ENCODE assay signal across 21 mouse cellular contexts in the genomic region with DNA sequence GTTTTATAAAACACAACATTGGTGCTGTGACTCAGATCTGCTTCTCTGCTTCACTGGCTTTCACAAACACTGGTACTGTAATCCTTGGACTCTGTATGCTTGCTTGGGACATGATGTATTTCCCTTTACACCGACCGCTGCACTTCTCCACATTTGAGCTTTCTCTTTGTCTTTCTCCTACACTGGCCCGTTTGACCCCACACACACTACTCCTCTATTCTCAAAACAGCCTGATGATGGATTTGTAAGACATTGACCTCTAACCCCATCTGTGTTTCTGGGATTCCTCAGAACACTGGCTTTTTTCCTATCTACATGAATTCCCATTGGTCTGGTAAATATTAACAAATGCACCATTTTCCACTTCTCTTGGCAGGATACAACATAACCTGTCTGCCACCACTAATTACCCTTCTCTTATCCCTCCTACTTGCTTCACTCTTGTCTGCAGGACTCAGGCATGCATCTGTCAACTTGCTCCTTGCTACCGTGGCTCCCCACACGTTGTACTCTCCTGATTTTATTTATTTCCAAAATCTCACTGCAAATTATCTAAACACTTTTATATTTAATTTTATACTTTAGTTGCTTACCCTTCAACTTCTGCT.
A peak's percentile ranks its signal among the peaks of the same experiment; 100 is the strongest.
DNase-seq lines count a peak whose midpoint lies in the region; ATAC-seq and TF ChIP-seq lines count a peak whose summit lies in the region.
"Had no signal": no experiment of that assay in that cellular context is flagged by ENCODE, and none has a peak within 500 bp of the region (broad histone marks: within the 10 kb centered on the region; RNA-seq: fewer than 3 reads in every experiment).

No protein-coding gene starts in this region.

- no peaks in the 10 kb centered on the region for H3K9me3 ChIP-seq in midbrain, postnatal 0 days (ENCODE audit: low read length)
- no peaks in the 10 kb centered on the region for H3K9me3 ChIP-seq in midbrain, embryonic 14.5 days (ENCODE audit: control insufficient read depth, low read length)
- H3K9me3 ChIP-seq: embryonic facial prominence, embryonic 10.5 days; heart, embryonic 12.5 days; intestine, embryonic 15.5 days; neural tube, embryonic 13.5 days had no signal

- 23% methylated on average over 5 of the region's 5 CpGs for WGBS in kidney, adult 2 months
- 87% methylated on average over 5 of the region's 5 CpGs for WGBS in midbrain, postnatal 0 days
- WGBS in midbrain, embryonic 14.5 days = 83% methylated on average over 5 of the region's 5 CpGs

- no peak for TF ChIP-seq CTCF in kidney, adult 2 months (conservative IDR thresholded peaks at IDR 0.05; ENCODE audit: insufficient read depth, insufficient read length, low read depth, low read length)
- no peak for TF ChIP-seq CTCF in midbrain, postnatal 0 days (IDR thresholded peaks at IDR 0.05)

- no peak overlapping the region for H3K4me2 ChIP-seq in midbrain, postnatal 0 days (ENCODE audit: low read depth, low read length, poor library complexity, severe bottlenecking)
- H3K4me2 ChIP-seq in midbrain, embryonic 14.5 days (ENCODE audit: low read length) = no peak overlapping the region
- H3K4me2 ChIP-seq: heart, embryonic 12.5 days; hindbrain, embryonic 14.5 days; intestine, embryonic 15.5 days; neural tube, embryonic 13.5 days had no signal

- no peak for TF ChIP-seq POLR2A in kidney, adult 2 months (IDR thresholded peaks at IDR 0.05; ENCODE audit: low read depth, low read length)

- DNase-seq in kidney, adult 11 months = peak; percentile 7
- DNase-seq in kidney, postnatal 10 days = no peak
- DNase-seq in embryo, embryonic 10 days (ENCODE audit: low spot score) = peak; percentile 53
- DNase-seq in kidney, adult 2 months = peak; percentile 65
- DNase-seq in kidney, postnatal 14 days = peak; percentile 18
- no peak for DNase-seq in spleen, postnatal 4 days (ENCODE audit: low spot score in 2 of 2)
- DNase-seq in midbrain, postnatal 0 days (ENCODE audit: low spot score) = no peak
- no peak for DNase-seq in midbrain, embryonic 14.5 days
- DNase-seq: adrenal gland, postnatal 14 days; layer of hippocampus, postnatal 36 days; lung, adult 18-20 months; lung, postnatal 14 days; right cerebral cortex, postnatal 4 days; thymus, postnatal 36 days had no signal

- no peak overlapping the region for H3K9ac ChIP-seq in midbrain, postnatal 0 days (replicated peaks; ENCODE audit: low read length, poor library complexity, severe bottlenecking)
- H3K9ac ChIP-seq in midbrain, embryonic 14.5 days (replicated peaks; ENCODE audit: low read length) = no peak overlapping the region
- H3K9ac ChIP-seq: heart, embryonic 12.5 days; hindbrain, embryonic 14.5 days; intestine, embryonic 15.5 days; neural tube, embryonic 13.5 days had no signal

- H3K27ac ChIP-seq in kidney, adult 2 months (ENCODE audit: insufficient read depth, low read depth, low read length) = no peak overlapping the region
- no peak overlapping the region for H3K27ac ChIP-seq in midbrain, postnatal 0 days (ENCODE audit: low read depth, low read length)
- H3K27ac ChIP-seq in midbrain, embryonic 14.5 days (replicated peaks; ENCODE audit: low read depth, low read length) = no peak overlapping the region
- H3K27ac ChIP-seq: embryonic facial prominence, embryonic 10.5 days; hindbrain, embryonic 14.5 days; intestine, embryonic 15.5 days; layer of hippocampus, adult 2 months; neural tube, embryonic 13.5 days had no signal

- H3K36me3 ChIP-seq in kidney, adult 2 months (ENCODE audit: control insufficient read depth, insufficient read depth, low read length) = no peaks in the 10 kb centered on the region
- H3K36me3 ChIP-seq in midbrain, postnatal 0 days (ENCODE audit: insufficient read depth, low read length) = no peaks in the 10 kb centered on the region
- no peaks in the 10 kb centered on the region for H3K36me3 ChIP-seq in midbrain, embryonic 14.5 days (ENCODE audit: control insufficient read depth, insufficient read depth, low read length)
- H3K36me3 ChIP-seq: embryonic facial prominence, embryonic 10.5 days; G1E; heart, embryonic 12.5 days; intestine, embryonic 15.5 days; neural tube, embryonic 13.5 days had no signal

- H3K4me3 ChIP-seq in kidney, adult 2 months (ENCODE audit: insufficient read depth, low read depth, low read length) = no peak overlapping the region
- no peak overlapping the region for H3K4me3 ChIP-seq in midbrain, postnatal 0 days (ENCODE audit: low read depth, low read length)
- no peak overlapping the region for H3K4me3 ChIP-seq in midbrain, embryonic 14.5 days (replicated peaks; ENCODE audit: low read depth, low read length)
- H3K4me3 ChIP-seq: embryonic facial prominence, embryonic 10.5 days; heart, embryonic 12.5 days; intestine, embryonic 15.5 days; layer of hippocampus, adult 2 months; neural tube, embryonic 13.5 days had no signal

- no peaks in the 10 kb centered on the region for H3K27me3 ChIP-seq in kidney, adult 2 months (replicated peaks; ENCODE audit: control insufficient read depth, insufficient read depth, low read length)
- no peaks in the 10 kb centered on the region for H3K27me3 ChIP-seq in midbrain, postnatal 0 days (ENCODE audit: insufficient read depth, low read length)
- H3K27me3 ChIP-seq in midbrain, embryonic 14.5 days (ENCODE audit: control insufficient read depth, insufficient read depth, low read length) = no peaks in the 10 kb centered on the region
- H3K27me3 ChIP-seq: heart, embryonic 12.5 days; intestine, embryonic 15.5 days; neural tube, embryonic 13.5 days had no signal

- no peak for ATAC-seq in midbrain, postnatal 0 days (ENCODE audit: low FRiP score)
- no peak for ATAC-seq in midbrain, embryonic 14.5 days (ENCODE audit: low FRiP score, low TSS enrichment)
- ATAC-seq: intestine, embryonic 15.5 days had no signal

- peaks cover 10% of the 10 kb centered on the region; the same call in 1 of the 2 replicates for H3K4me1 ChIP-seq in kidney, adult 2 months (ENCODE audit: control insufficient read depth, insufficient read depth, low read length)
- H3K4me1 ChIP-seq in midbrain, postnatal 0 days (ENCODE audit: insufficient read depth, low read length) = no peaks in the 10 kb centered on the region
- no peaks in the 10 kb centered on the region for H3K4me1 ChIP-seq in midbrain, embryonic 14.5 days (ENCODE audit: control insufficient read depth, insufficient read depth, low read length)
- H3K4me1 ChIP-seq: embryonic facial prominence, embryonic 10.5 days; heart, embryonic 12.5 days; intestine, embryonic 15.5 days; neural tube, embryonic 13.5 days had no signal

Comparison
In these comparisons a context has a peak if more than half of its experiments do, and no peak if none do; other contexts are left out.
1. DNase-seq: peak in kidney, adult 11 months (single experiment), embryo, embryonic 10 days (single experiment), kidney, adult 2 months (single experiment) and kidney, postnatal 14 days (single experiment); none in kidney, postnatal 10 days (single experiment), spleen, postnatal 4 days (0 of 2), midbrain, postnatal 0 days (single experiment) and midbrain, embryonic 14.5 days (single experiment).